Mouse (Mus musculus) liver, embryonic 14.5 days (tissue): ENCODE results near the gene Tmem242.

Source experiments
- CTCF ChIP-seq: IDR thresholded peaks from 2 replicates; pipeline ENCODE4 v1.5.1; 2016; ENCODE audit warnings: antibody characterized with exemption, low read depth, control low read depth
- EP300 ChIP-seq: IDR thresholded peaks from 2 replicates; pipeline ENCODE4 v1.6.1; 2016; ENCODE audit warnings: antibody characterized with exemption, low read depth

GRCm38 (mm10) chr17:5403885-5404284, 36.2 kb downstream of the Tmem242 start:
- TF ChIP-seq EP300 (no peak), CTCF (no peak)
